Mouse (Mus musculus) cerebellum, adult 2 months (tissue): Measurements from ENCODE around the gene Dusp21. TPM values are rescaled to one million over a fixed set of nuclear protein-coding genes. Genes with fewer than 3 reads are reported as not detected.

ENCODE experiments used
- DNase-seq, 2 experiments: peaks; one replicate each; pipeline ENCODE4 v3.0.0; 2021
- H3K27ac ChIP-seq: fragments of 200-500 bp; 2 replicates; pipeline ENCODE4 v1.5.1; 2012; ENCODE audit warnings: low read length, control low read depth, inconsistent platforms; ENCODE audit not compliant: insufficient read depth
- H3K27me3 ChIP-seq: fragments of 200-500 bp; 2 replicates; pipeline ENCODE4 v1.6.1; 2012; ENCODE audit warnings: inconsistent platforms, mild to moderate bottlenecking, low read length, moderate library complexity; ENCODE audit not compliant: control insufficient read depth, insufficient read depth
- H3K4me1 ChIP-seq: fragments of 200-500 bp; 2 replicates; pipeline ENCODE4 v1.6.1; 2011; ENCODE audit warnings: low read length; ENCODE audit not compliant: control insufficient read depth, insufficient read depth
- H3K4me3 ChIP-seq: fragments of 200-500 bp; replicated peaks from 2 replicates; pipeline ENCODE3; 2011; ENCODE audit warnings: mild to moderate bottlenecking, low read depth, low read length, control low read depth; ENCODE audit not compliant: insufficient read depth
- CTCF ChIP-seq: fragments of 200-500 bp; IDR thresholded peaks from 2 replicates; pipeline ENCODE4 v1.5.1; 2011; ENCODE audit warnings: low read depth, mild to moderate bottlenecking, control low read depth, low read length, moderate library complexity, borderline replicate concordance; ENCODE audit not compliant: insufficient read depth
- POLR2A ChIP-seq: fragments of 200-500 bp; IDR thresholded peaks from 2 replicates; pipeline ENCODE4 v1.6.1; 2011; ENCODE audit warnings: low read length, control low read depth, borderline replicate concordance; ENCODE audit not compliant: insufficient read depth
- WGBS: fragments of 180-500 bp; shearing (Covaris S2); methylation state at CpG from one replicate; pipeline ENCODE4 v1.1.7; 2018; 5-methylcytosine and 5-hydroxymethylcytosine counted together
- polyA plus RNA-seq: library from polyadenylated mRNA; depleted of rRNA; stranded (reverse); fragments of >200 nt; gene quantifications from 2 replicates; pipeline ENCODE4 v1.2.3, GENCODE M21; 2012; rRNA removed

The Dusp21 gene
- not detected in 2 replicates for polyA plus RNA-seq

- H3K27me3 ChIP-seq, result no peaks in the 10 kb centered on the region
- TF ChIP-seq CTCF, result no peak
- TF ChIP-seq POLR2A, result no peak
- WGBS, result 100% methylated on average over 1 of the region's 1 CpGs
- H3K4me1 ChIP-seq, result no peaks in the 10 kb centered on the region
- DNase-seq, result no peak
- H3K27ac ChIP-seq, result no peak within 1 kb of the TSS
- no peak within 1 kb of the TSS for H3K4me3 ChIP-seq
Observed at GRCm38 (mm10) chrX:18145557-18145956, at the start of gene Dusp21. Gene Dusp21 (plus strand): TSS chrX:18145857.

- Histone ChIP-seq H3K4me3 (no peak overlapping the region), H3K27me3 (no peaks in the 10 kb centered on the region), H3K27ac (no peak overlapping the region; the same call in 1 of the 2 replicates), H3K4me1 (no peaks in the 10 kb centered on the region)
- DNase-seq, result peak in 1 of 2 experiments; percentile 20
- 39% methylated on average over 4 of the region's 4 CpGs for WGBS
- TF ChIP-seq CTCF (no peak), POLR2A (no peak)
Observed at GRCm38 (mm10) chrX:18160734-18161442, 15.2 kb downstream of the Dusp21 start.

- WGBS, result under 1% methylated on average over 28 of the region's 28 CpGs
- Histone ChIP-seq H3K4me3 (peak overlapping the region; percentile 71), H3K27ac (peak overlapping the region; percentile 91), H3K27me3 (no peaks in the 10 kb centered on the region), H3K4me1 (no peaks in the 10 kb centered on the region)
- peak; percentile 67 to 82 for DNase-seq
- TF ChIP-seq POLR2A (no peak), CTCF (no peak)
Observed at GRCm38 (mm10) chrX:18161796-18162191, 16.1 kb downstream of the Dusp21 start.

- under 1% methylated on average over 45 of the region's 50 CpGs for WGBS
- peak within 1 kb of the TSS; percentile 98 for H3K27ac ChIP-seq
- H3K27me3 ChIP-seq, result no peaks in the 10 kb centered on the region
- TF ChIP-seq POLR2A (peak; percentile 69; the same call in 1 of the 2 replicates), CTCF (no peak)
- H3K4me1 ChIP-seq, result no peaks in the 10 kb centered on the region
- DNase-seq, result peak; percentile 99 to 100
- H3K4me3 ChIP-seq, result peak within 1 kb of the TSS; percentile 96
Observed at GRCm38 (mm10) chrX:18162192-18162857, 16.7 kb downstream of the Dusp21 start, which contains the start of gene Kdm6a. Gene Kdm6a (plus strand): TSS chrX:18162575.

GRCm38 (mm10) chrX:18162861-18163731, 17.4 kb downstream of the Dusp21 start:
- WGBS, result under 1% methylated on average over 75 of the region's 95 CpGs
- no peaks in the 10 kb centered on the region for H3K27me3 ChIP-seq
- H3K27ac ChIP-seq, result peak overlapping the region; percentile 98
- H3K4me3 ChIP-seq, result peak overlapping the region; percentile 96
- no peaks in the 10 kb centered on the region for H3K4me1 ChIP-seq
- TF ChIP-seq POLR2A (no peak), CTCF (no peak)
- peak; percentile 64 to 84 for DNase-seq

- WGBS, result under 1% methylated on average over 10 of the region's 10 CpGs
- peak; percentile 26 to 31 for DNase-seq
- no peaks in the 10 kb centered on the region for H3K4me1 ChIP-seq
- peak overlapping the region; percentile 98 for H3K27ac ChIP-seq
- H3K27me3 ChIP-seq, result no peaks in the 10 kb centered on the region
- H3K4me3 ChIP-seq, result peak overlapping the region; percentile 96
- TF ChIP-seq CTCF (no peak), POLR2A (no peak)
Observed at GRCm38 (mm10) chrX:18163917-18164624, 18.4 kb downstream of the Dusp21 start.

GRCm38 (mm10) chrX:18165121-18165520, 19.5 kb downstream of the Dusp21 start:
- Histone ChIP-seq H3K4me3 (no peak overlapping the region), H3K4me1 (no peaks in the 10 kb centered on the region), H3K27me3 (no peaks in the 10 kb centered on the region), H3K27ac (no peak overlapping the region)
- TF ChIP-seq POLR2A, result no peak
- TF ChIP-seq CTCF, result no peak
- no peak for DNase-seq
- 28% methylated on average over 2 of the region's 2 CpGs for WGBS
